Mouse (Mus musculus) layer of hippocampus, adult 9-10 months (tissue): ENCODE results near the gene Mettl25.

ENCODE experiments used
- DNase-seq: peaks from one replicate; pipeline ENCODE4 v3.0.0; 2022; ENCODE audit warnings: low spot score

Gene Mettl25

DNA sequence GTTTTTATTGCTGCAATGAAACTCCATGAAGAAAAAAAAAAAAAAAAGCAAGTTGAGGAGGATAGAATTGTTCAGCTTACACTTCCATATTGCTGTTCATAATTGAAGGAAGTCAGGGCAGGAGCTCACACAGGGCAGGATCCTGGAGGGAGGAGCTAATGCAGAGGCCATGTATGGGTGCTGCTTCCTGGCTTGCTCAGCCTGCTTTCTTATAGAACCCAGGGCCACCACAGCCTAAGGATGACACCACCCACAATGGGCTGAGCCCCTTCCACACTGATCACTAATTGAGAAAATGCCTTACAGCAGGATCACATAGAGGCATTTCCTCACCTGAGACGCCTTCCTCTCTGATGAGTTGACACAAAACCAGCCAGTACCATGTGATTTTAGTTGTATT lies 95.2 kb downstream of the Mettl25 start:
- no peak for DNase-seq

DNA sequence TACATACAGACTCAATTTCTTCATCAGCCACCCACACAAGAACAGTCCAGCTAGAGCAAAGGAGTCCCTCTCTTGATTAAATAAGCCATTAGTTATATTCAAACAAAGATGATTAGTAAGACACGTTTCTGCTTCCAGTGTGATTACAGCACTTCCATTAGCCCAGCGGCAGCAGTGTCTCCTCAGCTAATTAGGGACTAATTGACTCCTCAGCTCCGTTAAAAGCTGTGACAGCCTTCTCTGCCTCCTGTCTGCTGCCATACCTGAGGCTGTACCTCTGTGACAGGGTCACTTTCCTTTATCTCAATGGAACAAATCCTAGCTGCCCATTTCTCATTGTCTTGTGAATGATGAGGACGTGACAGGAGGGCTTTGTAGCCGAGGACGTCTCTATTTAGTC lies 99.4 kb downstream of the Mettl25 start:
- no peak for DNase-seq

DNA sequence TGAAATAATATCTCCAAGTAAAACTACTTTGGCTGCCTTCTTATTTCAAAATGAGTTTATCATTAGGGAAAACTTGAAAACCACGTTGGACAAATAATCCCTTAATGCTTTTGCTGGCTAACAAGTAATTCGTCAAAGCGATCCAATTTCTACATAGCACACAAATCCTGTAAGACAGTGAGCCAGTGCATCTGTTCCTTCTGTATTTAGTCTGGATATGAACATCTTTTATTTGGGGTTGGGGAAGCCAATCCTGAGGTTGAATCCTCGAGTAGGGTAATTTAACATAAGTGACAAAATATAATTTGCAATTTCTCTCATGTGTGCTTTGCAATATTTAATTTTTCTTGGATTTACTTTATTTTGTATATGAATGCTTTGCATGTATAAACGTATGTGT lies 102.2 kb downstream of the Mettl25 start:
- DNase-seq, result no peak

DNA sequence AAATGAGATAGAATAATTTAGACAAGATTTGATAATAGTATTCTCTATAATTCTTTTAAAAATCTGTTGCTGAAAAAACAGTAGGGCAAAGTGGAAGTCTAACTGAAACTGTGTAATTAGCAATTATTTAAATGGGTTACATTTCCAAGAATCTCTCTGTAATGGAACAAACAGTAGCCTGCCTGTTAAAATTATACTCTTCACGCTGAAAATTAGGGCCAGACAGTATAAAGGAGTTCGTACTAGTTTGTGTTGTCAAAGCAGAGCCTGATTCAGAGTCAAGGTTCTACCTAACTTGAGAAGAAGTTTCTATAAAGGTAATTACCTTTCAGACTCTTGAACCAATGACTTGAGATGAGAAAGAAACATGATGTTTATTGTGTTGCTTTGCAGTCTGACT lies 113.4 kb downstream of the Mettl25 start:
- no peak for DNase-seq

DNA sequence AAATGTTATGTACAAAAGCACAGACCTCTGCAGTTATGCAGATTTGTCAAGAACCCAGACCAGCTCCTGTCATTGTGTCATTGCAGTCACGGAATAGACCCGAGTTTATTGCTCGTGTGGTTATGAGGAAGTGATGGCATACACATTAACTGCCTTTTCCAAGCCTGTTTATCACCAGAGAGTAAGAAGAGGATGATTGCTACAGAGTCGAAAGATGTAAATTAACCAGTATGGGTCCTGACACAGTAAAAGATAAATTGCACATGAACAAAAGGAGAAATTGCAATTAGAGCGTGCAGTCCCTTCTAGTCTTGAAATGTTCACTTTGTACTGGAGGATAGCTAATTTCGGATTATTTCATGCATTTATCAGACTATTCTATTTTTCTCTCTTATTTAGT lies 113.8 kb downstream of the Mettl25 start:
- DNase-seq, result no peak

DNA sequence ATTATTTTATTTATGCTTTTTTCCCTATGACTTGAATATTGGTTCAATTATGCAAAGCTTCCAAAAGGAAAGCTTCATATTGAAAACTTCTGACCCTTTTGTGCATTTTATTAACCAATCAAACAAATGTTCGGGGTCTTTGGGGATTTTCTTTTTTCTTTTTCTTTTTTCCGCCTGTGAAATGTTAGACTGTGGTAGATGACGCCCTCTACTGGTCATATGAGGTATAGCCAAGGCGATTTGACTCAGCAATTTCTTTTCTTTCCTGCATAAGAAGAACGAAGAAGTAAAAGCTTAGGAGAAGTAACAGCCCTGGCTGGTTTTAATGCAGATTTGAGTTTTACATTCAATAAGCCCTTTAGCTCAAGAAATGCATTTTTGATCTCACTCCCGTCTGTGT lies 126.3 kb downstream of the Mettl25 start:
- DNase-seq, result peak; percentile 35

DNA sequence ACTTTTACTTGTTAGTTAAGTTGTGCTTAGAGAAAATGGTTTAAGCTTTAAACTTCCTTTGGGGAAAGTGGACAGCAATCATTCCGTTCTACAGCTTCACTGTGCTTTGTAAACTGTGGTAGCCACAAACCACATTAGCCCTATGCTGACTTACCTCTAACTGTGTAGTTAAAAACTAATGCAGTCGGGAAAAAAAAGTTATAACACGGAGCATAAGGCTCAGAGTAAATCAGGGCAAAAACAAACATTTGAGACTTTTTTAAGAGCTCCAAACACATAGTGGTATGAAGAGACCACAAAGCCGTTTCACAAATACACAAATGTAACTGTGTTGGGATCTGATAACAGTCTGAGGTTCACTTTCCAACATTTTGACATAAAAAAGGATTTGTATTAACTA lies 126.8 kb downstream of the Mettl25 start:
- DNase-seq, result no peak

DNA sequence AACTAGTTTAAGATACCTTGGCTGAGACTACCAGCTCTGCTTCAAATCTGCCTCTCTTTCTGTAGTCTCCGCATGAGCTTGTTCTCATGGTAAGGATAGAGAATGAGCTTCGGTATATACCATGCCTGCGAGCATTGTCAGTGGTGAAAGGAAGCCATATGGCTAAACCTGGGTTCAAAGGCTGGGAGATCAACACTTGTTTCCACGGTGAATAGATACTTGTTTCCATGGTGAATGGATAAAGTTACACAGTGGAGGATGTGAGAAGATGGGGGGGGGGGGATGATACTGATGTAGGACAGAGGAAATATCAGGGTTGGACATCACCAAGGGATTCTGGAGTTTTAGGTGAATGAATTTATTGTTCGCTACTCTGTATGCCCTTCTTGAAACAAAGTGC lies 128.0 kb downstream of the Mettl25 start:
- DNase-seq, result no peak
